Mouse (Mus musculus): ENCODE measurements at regions not wholly inside any gene's neighbourhood (a gene's known extent, or its start where the extent isn't known, plus 50 kb on each side); places are given as distances from the start of the nearest gene placed in this dataset.
"Not testable (repeated sequence)": the region's sequence is repeated elsewhere in the genome, so short reads cannot be mapped to it uniquely, and the experiment has no call there.

DNA sequence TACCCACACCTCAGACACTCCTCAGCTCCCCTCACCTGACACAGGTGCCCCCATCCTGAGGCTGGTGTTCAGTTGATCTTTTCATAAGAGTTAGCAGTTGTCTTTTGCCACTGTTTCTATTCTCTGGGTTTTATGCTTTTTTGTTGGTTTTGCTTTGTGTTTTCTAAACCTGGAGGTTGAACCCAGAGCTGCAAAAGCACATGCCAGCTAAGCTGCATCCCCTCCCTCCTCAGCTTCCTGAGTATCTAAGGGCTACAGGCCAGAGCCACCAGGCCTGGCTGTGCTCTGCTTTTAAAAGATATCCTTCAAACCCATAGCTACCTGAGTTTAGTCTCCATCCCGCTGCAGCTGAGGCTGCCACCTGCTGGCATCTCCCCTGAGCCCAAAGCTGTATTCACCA lies 140.1 kb downstream of the Tcp10c start:
- TF ChIP-seq POLR2A (IDR thresholded peaks at IDR 0.05; ENCODE audit: borderline replicate concordance, extremely low read depth, low read depth, low read length); CTCF (IDR thresholded peaks at IDR 0.05; ENCODE audit: insufficient read depth, low read length): not testable (repeated sequence)

All from lung, adult 2 months (tissue).